Mouse (Mus musculus) mouse embryonic stem cell (cell line): ENCODE results near the gene Araf.

Experiments used
- in situ Hi-C, 2 experiments: fragments of 300-500 bp; cut with MboI; formaldehyde crosslinking; loops; 1 replicate in 1 of 2; 3 replicates in 1 of 2; pipeline ENCODE4 v1.14.3; 2019 to 2020; ENCODE audit warnings: low sequenced_read_pairs in 2 of 2, low pct_unique_long_range_greater_than_20kb in 1 of 2, mixed read lengths in 1 of 2; ENCODE audit not compliant: unreplicated experiment in 1 of 2

Araf gene

GRCm38 (mm10) chrX:20819708-20820426, 22.3 kb downstream of the Araf start:
- in situ Hi-C loops = no loop called here

DNA sequence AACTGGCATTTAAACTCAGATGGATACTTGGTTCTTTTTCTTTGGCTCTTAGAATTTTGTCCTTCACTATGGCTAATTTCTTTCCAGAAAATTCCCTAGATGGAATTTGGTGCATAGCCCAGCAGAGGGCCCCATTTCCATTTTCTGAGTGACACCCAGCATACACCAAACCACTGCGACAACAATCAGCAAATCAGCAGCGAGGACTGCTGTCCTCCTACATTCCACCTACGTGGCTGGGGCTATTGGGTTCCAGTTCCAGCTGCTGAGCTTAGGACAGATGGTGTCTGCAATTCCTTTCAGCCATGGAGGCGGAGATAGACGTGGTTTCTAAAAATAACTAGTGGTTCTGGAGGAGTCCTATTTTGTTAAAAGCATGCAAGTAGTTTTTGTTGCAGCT, 31.3 kb downstream of the Araf start:
- in situ Hi-C loops = loop anchor here in 1 of 2 experiments (25.0 kb wide), 1 partner anchor 508 kb away; no protein-coding TSS in a partner anchor

GRCm38 (mm10) chrX:20847232-20847631, 49.6 kb downstream of the Araf start:
- in situ Hi-C loops = loop anchor here in 1 of 2 experiments (25.0 kb wide), 1 partner anchor 490 kb away; no protein-coding TSS in a partner anchor

DNA sequence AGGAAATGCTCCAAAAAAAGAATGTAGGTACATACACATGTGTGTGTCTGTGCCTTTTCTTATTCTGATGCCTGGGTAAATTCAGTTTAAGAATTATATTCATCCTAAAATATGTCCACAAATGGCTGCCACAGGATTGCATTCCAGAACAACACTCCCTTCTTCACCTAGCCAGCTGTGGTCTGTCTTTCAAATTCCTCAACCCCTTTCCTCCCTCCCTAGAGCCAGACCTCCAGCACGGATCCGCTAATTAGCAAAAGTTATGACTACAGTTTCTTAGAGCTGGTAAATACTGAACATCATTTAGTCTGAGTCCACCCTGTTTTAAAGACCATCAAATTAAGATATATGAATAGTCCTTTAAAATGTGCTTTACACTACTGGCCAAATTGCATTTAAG, 50.2 kb downstream of the Araf start:
- in situ Hi-C loops = loop anchor here in 1 of 2 experiments (25.0 kb wide), 1 partner anchor 489 kb away; no protein-coding TSS in a partner anchor

DNA sequence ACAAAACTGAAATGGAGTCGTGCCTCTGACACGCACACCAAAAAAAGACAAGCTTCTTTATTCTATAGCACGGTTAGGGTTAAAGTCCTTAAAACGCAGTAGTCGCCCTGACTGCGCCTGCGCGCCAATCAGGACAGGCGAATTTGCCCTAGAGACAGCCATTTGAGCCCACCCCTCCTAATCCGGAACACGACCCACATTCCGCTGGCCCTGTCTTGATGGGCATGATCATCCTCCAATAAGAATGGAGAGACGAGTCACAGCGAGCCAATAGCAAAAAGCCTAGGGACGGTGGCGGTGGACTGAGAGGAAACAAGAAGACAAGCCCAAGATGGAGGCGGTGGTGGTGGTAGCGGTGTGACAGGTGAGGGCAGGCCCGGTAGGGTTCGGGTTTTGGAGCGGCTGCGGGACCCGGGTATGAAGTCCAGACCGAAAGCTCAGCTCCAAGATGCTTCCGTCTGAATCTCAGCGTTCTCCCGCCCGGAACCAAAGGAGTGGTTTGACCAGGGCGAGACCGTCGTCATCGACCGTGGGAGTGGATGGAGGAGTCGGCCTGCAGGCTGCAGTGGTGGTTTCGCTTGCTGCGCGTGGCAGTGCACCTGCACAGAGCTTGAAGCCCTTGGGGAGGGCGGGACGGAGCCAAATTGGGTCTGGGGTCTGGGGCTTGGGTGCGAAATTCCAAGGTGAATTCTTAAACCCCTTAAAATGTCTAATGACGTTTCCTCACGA, 50.8 kb downstream of the Araf start:
- in situ Hi-C loops = loop anchor here in 1 of 2 experiments (25.0 kb wide), 1 partner anchor 489 kb away; no protein-coding TSS in a partner anchor

DNA sequence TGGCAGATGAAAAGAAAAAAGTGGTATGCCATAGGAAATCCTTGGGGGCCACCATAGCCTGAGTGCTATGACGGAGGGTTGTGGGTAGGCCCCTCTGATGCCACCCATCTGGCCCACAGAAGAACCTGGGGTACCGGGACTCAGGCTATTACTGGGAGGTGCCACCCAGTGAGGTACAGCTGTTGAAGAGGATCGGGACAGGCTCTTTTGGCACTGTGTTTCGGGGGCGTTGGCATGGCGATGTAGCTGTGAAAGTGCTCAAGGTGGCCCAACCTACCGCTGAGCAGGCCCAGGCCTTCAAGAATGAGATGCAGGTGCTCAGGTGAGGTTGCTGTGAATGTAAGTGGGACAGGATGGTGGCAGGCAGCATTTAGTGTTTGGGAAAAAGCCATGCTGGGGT, 56.2 kb downstream of the Araf start:
- in situ Hi-C loops = no loop called here

- in situ Hi-C loops = no loop called here
Observed at GRCm38 (mm10) chrX:20861453-20862104, 64.0 kb downstream of the Araf start.

DNA sequence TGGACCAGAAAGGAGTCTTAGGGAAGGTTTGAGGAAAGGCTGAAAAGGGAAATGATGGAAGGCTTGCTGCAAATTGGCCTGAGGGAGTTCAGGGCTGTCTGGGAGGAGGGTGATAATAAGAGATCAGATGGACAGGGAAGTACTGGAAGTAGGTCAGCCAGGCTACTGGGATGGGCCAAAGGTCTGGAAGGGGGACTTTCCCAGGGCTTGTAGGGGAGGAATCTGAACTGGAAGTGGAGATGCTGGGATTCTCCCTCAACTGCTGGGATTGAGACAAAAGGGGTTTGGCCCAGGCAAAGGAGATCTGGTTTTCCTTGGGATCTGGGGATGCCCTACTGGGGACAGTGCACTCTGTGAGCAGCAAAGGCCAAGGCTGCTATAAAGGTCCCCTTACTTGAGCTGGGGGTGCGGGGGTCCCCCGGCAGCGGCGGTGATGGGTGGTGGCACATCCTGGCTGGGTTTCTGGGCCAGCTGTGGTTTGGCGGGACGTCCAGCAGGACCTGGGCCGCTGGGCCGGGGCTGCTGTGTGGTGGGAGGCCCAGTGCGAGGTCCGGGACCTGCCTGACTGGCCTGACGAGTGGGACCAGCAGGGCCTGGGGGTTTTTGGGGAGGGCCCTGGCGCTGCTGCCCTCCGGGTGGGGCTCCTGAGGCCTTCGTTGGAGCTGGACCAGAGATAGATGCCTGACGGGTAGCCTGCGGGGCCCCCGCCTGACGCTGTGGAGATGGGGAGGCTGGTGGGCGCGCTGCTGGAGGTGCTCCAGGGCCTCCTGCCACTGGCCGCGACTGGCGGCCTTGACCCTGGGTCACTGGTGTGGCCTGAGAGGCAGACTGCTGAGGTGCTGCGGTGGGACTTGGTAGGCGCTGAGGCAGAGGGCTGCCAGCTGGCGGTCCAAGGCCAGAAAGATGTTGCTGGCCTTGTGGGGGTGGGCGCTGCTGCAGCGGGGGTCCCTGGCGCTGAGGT, 64.8 kb downstream of the Araf start:
- in situ Hi-C loops = no loop called here

DNA sequence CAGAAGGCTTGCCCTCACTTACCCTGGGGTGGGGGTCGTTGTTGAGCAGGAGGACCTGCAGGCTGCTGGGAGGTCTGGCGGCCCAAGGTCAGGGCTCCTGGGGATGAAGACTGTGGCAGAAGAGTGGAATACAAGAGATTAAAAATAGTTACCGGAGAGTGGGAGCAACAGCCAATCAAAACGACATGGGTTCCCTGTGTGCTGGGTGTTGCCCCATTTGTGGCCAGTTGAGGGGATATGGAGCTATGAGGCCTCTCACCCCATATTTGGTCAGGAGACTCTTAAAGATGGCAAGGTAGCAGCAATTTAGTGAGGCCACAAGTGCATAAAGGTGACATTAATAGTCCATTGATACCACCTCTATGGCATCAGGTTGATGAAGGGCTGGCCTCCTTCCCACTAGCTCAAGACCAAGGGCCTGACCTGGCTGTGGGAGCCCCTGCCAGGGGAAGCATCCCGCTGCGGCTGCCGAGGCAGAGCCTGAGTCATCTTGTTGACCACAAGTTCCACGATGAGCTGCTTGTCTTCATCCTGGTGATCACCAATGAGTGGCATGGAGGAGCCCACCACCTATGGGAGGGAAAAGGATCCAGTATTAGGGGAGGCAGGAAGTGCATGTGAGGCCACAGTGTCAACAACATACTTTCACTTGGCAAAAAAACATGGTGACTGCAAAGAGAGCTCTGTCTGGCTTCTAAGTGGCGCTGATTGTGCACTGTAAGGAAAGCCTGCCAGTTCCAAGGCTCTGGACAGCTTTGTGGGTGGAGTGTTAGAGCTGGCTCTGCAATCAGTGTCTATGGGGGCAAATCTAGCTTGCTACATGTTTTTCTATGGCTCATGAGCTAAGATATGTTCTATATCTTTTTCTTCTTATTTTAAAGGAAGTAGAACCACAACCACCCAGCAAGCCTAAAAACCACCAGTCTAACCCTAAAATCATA, 65.8 kb downstream of the Araf start:
- in situ Hi-C loops = no loop called here

GRCm38 (mm10) chrX:20868091-20868490, 70.5 kb downstream of the Araf start:
- in situ Hi-C loops = no loop called here

- in situ Hi-C loops = no loop called here
Observed at GRCm38 (mm10) chrX:20869203-20869602, 71.6 kb downstream of the Araf start.

DNA sequence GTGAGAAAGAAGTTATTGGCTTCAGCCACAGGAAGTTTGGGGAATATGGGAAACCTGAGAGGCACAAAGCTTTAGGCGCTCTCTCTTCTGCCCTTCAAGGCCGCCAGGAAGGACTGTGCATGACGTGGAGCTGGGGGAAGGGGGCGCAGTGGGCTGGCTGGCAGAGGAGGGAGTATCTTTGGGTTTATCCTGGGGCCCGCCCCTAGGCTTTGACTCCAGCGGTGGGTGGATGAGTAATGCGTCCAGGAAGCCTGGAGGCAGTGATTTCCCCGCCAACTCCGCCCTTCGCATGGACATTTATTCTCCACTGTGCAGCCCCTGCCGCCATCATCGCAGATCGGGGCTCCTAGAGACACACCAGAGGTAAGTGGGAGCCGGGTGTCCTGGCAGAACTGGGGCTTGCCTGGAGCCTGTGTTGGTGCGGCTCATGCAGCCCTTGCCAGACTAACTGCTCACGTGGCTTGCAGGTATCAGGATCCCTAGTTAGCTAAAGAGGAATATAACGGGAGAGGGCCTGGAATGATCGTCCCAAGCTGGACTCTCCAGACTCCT, 72.4 kb downstream of the Araf start, which contains the start of gene Timp1:
Gene Timp1 (plus strand): TSS at position 205 of the 552 bp plus-strand sequence.
- in situ Hi-C loops = no loop called here

- in situ Hi-C loops = no loop called here
Observed at GRCm38 (mm10) chrX:20872928-20873500, 75.4 kb downstream of the Araf start.

GRCm38 (mm10) chrX:20875241-20875640, 77.6 kb downstream of the Araf start:
- in situ Hi-C loops = no loop called here

DNA sequence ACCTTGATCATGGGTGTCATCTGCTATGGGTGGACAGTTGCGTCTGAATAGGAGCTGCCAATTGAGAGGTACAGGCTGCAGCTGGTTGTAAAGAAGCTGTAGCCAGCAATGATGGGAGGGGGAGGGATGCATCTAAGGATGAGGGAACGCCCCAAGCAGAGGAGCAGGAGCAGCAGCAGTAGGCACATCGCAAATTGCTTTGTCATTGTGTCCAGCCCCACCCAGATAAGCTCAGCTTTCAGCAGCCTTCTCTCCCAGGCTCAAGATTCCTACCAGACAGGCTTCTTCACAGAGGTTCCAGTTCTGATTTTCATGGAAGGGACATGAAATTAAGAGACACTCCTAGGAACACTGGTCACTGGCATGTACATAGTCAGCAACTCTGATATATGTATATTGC, 112.5 kb downstream of the Araf start:
- in situ Hi-C loops = no loop called here
